In genomic region chr10:62127137-62127536, GRCm38 (mm10) we compare ENCODE assay signal across 14 mouse cellular contexts. TPM values are rescaled to one million over a fixed set of nuclear protein-coding genes. Genes with fewer than 3 reads are reported as not detected.
DNase-seq lines count a peak whose midpoint lies in the region; ATAC-seq and TF ChIP-seq lines count a peak whose summit lies in the region.
"Had no signal": no experiment of that assay in that cellular context is flagged by ENCODE, and none has a peak within 500 bp of the region (broad histone marks: within the 10 kb centered on the region; RNA-seq: fewer than 3 reads in every experiment).

No protein-coding gene starts in this region.

- no peak overlapping the region for H3K4me3 ChIP-seq in kidney, adult 2 months (ENCODE audit: insufficient read depth, low read depth, low read length)
- H3K4me3 ChIP-seq in midbrain, postnatal 0 days (ENCODE audit: low read depth, low read length): no peak overlapping the region
- no peak overlapping the region for H3K4me3 ChIP-seq in midbrain, embryonic 13.5 days (replicated peaks)
- no peak overlapping the region for H3K4me3 ChIP-seq in MEL (ENCODE audit: control insufficient read depth in 1 of 2, insufficient read depth in 1 of 2, low read depth in 2 of 2, low read length in 2 of 2)
- H3K4me3 ChIP-seq: limb, embryonic 13.5 days; myocyte had no signal

- TF ChIP-seq POLR2A in kidney, adult 2 months (IDR thresholded peaks at IDR 0.05; ENCODE audit: low read depth, low read length): no peak
- no peak for TF ChIP-seq POLR2A in MEL (IDR thresholded peaks at IDR 0.05; ENCODE audit: control insufficient read depth in 1 of 2, insufficient read depth in 1 of 2, low read depth in 1 of 2, low read length in 2 of 2, poor library complexity in 1 of 2)

- H3K4me1 ChIP-seq in kidney, adult 2 months (ENCODE audit: control insufficient read depth, insufficient read depth, low read length): no peaks in the 10 kb centered on the region
- H3K4me1 ChIP-seq in midbrain, postnatal 0 days (ENCODE audit: insufficient read depth, low read length): no peaks in the 10 kb centered on the region
- no peaks in the 10 kb centered on the region for H3K4me1 ChIP-seq in midbrain, embryonic 13.5 days (replicated peaks)
- H3K4me1 ChIP-seq in MEL (ENCODE audit: control insufficient read depth in 1 of 2, insufficient read depth in 2 of 2, low read length in 2 of 2): no peaks in the 10 kb centered on the region

- no peak for TF ChIP-seq EP300 in MEL (IDR thresholded peaks at IDR 0.05; ENCODE audit: low read depth in 1 of 2, low read length in 2 of 2)

- WGBS in kidney, adult 2 months: 48% methylated on average over 6 of the region's 6 CpGs
- 43% methylated on average over 6 of the region's 6 CpGs for WGBS in midbrain, postnatal 0 days
- 40% methylated on average over 6 of the region's 6 CpGs for WGBS in midbrain, embryonic 13.5 days

- no peak overlapping the region for H3K9ac ChIP-seq in midbrain, postnatal 0 days (replicated peaks; ENCODE audit: low read length, poor library complexity, severe bottlenecking)
- H3K9ac ChIP-seq in midbrain, embryonic 13.5 days (replicated peaks): no peak overlapping the region
- no peak overlapping the region for H3K9ac ChIP-seq in MEL (ENCODE audit: control insufficient read depth, low read depth, low read length, poor library complexity, severe bottlenecking)
- H3K9ac ChIP-seq: limb, embryonic 13.5 days had no signal

- H3K27ac ChIP-seq in kidney, adult 2 months (ENCODE audit: insufficient read depth, low read depth, low read length): no peak overlapping the region
- no peak overlapping the region for H3K27ac ChIP-seq in midbrain, postnatal 0 days (ENCODE audit: low read depth, low read length)
- no peak overlapping the region for H3K27ac ChIP-seq in midbrain, embryonic 13.5 days
- H3K27ac ChIP-seq in MEL (ENCODE audit: control insufficient read depth, low read depth, low read length): no peak overlapping the region
- H3K27ac ChIP-seq: limb, embryonic 13.5 days had no signal

- H3K79me2 ChIP-seq in MEL (ENCODE audit: control insufficient read depth, insufficient read depth, low read length, poor library complexity): no peaks in the 10 kb centered on the region

- no peak for TF ChIP-seq RAD21 in MEL (IDR thresholded peaks at IDR 0.05; ENCODE audit: low read depth, low read length)

- no peak for ATAC-seq in midbrain, postnatal 0 days (ENCODE audit: low FRiP score)
- no peak for ATAC-seq in midbrain, embryonic 13.5 days

- no peaks in the 10 kb centered on the region for H3K27me3 ChIP-seq in kidney, adult 2 months (replicated peaks; ENCODE audit: control insufficient read depth, insufficient read depth, low read length)
- H3K27me3 ChIP-seq in midbrain, postnatal 0 days (ENCODE audit: insufficient read depth, low read length): peaks cover 47% of the 10 kb centered on the region
- peaks cover 70% of the 10 kb centered on the region for H3K27me3 ChIP-seq in midbrain, embryonic 13.5 days
- no peaks in the 10 kb centered on the region; a peak in 1 of 4 replicates for H3K27me3 ChIP-seq in MEL (ENCODE audit: control insufficient read depth in 1 of 2, insufficient read depth in 2 of 2, low read length in 2 of 2)

- peak; percentile 44 for TF ChIP-seq CTCF in kidney, adult 2 months (conservative IDR thresholded peaks at IDR 0.05; ENCODE audit: insufficient read depth, insufficient read length, low read depth, low read length)
- TF ChIP-seq CTCF in midbrain, postnatal 0 days (IDR thresholded peaks at IDR 0.05): peak; percentile 54
- TF ChIP-seq CTCF in MEL (IDR thresholded peaks at IDR 0.05 in 2 of 3, conservative IDR thresholded peaks at IDR 0.05 in 1 of 3; ENCODE audit: control insufficient read depth in 1 of 3, insufficient read depth in 1 of 3, low read depth in 2 of 3, low read length in 3 of 3, poor library complexity in 1 of 3, severe bottlenecking in 1 of 3): peak; percentile 29 to 45 (median 44); a peak in 5 of 6 replicates

- H3K4me2 ChIP-seq in midbrain, postnatal 0 days (ENCODE audit: low read depth, low read length, poor library complexity, severe bottlenecking): no peak overlapping the region
- no peak overlapping the region for H3K4me2 ChIP-seq in midbrain, embryonic 13.5 days (replicated peaks)
- H3K4me2 ChIP-seq: limb, embryonic 13.5 days had no signal

- no peaks in the 10 kb centered on the region for H3K9me3 ChIP-seq in midbrain, postnatal 0 days (ENCODE audit: low read length)
- H3K9me3 ChIP-seq in midbrain, embryonic 13.5 days: no peaks in the 10 kb centered on the region
- H3K9me3 ChIP-seq in MEL (replicated peaks; ENCODE audit: insufficient read depth, low read length): no peaks in the 10 kb centered on the region
- H3K9me3 ChIP-seq: limb, embryonic 13.5 days had no signal

- H3K36me3 ChIP-seq in kidney, adult 2 months (ENCODE audit: control insufficient read depth, insufficient read depth, low read length): no peaks in the 10 kb centered on the region
- H3K36me3 ChIP-seq in midbrain, postnatal 0 days (ENCODE audit: insufficient read depth, low read length): no peaks in the 10 kb centered on the region
- no peaks in the 10 kb centered on the region for H3K36me3 ChIP-seq in midbrain, embryonic 13.5 days
- no peaks in the 10 kb centered on the region for H3K36me3 ChIP-seq in MEL (ENCODE audit: control insufficient read depth in 1 of 2, insufficient read depth in 2 of 2, low read length in 2 of 2)
- H3K36me3 ChIP-seq: limb, embryonic 13.5 days had no signal

- no peak for DNase-seq in kidney, adult 2 months
- DNase-seq in kidney, postnatal 10 days: no peak
- no peak for DNase-seq in midbrain, postnatal 0 days (ENCODE audit: low spot score)
- DNase-seq in MEL (ENCODE audit: low read depth, low spot score): no peak
- peak; percentile 64 for DNase-seq in testis, postnatal 10 days (ENCODE audit: low spot score)
- no peak for DNase-seq in c-Kit-positive CD71-positive TER-119-positive erythroid progenitor cells, embryonic 14.5 days (ENCODE audit: low spot score)
- DNase-seq: adrenal gland, adult 2 months; heart, postnatal 4 days; kidney, adult 8-10 months; thymus, postnatal 25 days had no signal

TF ChIP-seq in MEL, 35 proteins besides CTCF, POLR2A, EP300 and RAD21:
- TF ChIP-seq MAZ (IDR thresholded peaks at IDR 0.05; ENCODE audit: low read depth, low read length): no peak

RNA-seq across cellular contexts. Expression of gene Neurog3, which starts 5.8 kb away (rescaled TPM):
- polyA plus RNA-seq in kidney, adult 2 months (2012; rRNA removed): not detected in 2 replicates
- total RNA-seq in midbrain, postnatal 0 days (2014; rRNA removed): not detected in 2 replicates
- polyA plus RNA-seq in midbrain, postnatal 0 days (2015; fragmentation: Nextera tagmentation; extraction: Ambion mirVana): not detected in 2 replicates
- 0.48 and 0.65 TPM in 2 replicates for polyA plus RNA-seq in midbrain, embryonic 13.5 days (2015; fragmentation: Nextera tagmentation; extraction: Ambion mirVana)
- not detected in 2 replicates for total RNA-seq in MEL (2012; rRNA removed)
- polyA plus RNA-seq in MEL (2012; ENCODE audit: insufficient read depth in 1 of 2, insufficient read length in 2 of 2, low read depth in 1 of 2, low replicate concordance in 2 of 2, missing spikeins in 1 of 2): not detected
- total RNA-seq: adrenal gland, adult 2 months; heart, postnatal 4 days; layer of hippocampus, postnatal 10 days had no signal
- polyA plus RNA-seq: adrenal gland, adult 2 months; limb, embryonic 13.5 days; myocyte had no signal

RNA-seq across cellular contexts. Expression of gene Fam241b, which starts 16.6 kb away (rescaled TPM):
- 9.6 and 10.3 TPM in 2 replicates for polyA plus RNA-seq in kidney, adult 2 months (2012; rRNA removed)
- total RNA-seq in midbrain, postnatal 0 days (2014; rRNA removed): 101 and 114 TPM in 2 replicates
- polyA plus RNA-seq in midbrain, postnatal 0 days (2015; fragmentation: Nextera tagmentation; extraction: Ambion mirVana): 208 and 217 TPM in 2 replicates
- polyA plus RNA-seq in midbrain, embryonic 13.5 days (2015; fragmentation: Nextera tagmentation; extraction: Ambion mirVana): 110 and 118 TPM in 2 replicates
- total RNA-seq in MEL (2012; rRNA removed): 13.8 and 19.0 TPM in 2 replicates
- polyA plus RNA-seq in MEL (2012; ENCODE audit: insufficient read depth in 1 of 2, insufficient read length in 2 of 2, low read depth in 1 of 2, low replicate concordance in 2 of 2, missing spikeins in 1 of 2): 10 to 100 TPM in 1 of 2 experiments, not detected in 1; 11.2 TPM
